Mouse (Mus musculus): ENCODE measurements around the gene Rap1b. TPM values are rescaled to one million over a fixed set of nuclear protein-coding genes. Genes with fewer than 3 reads are reported as not detected.

Rap1b gene
- total RNA-seq, 2 experiments from 2014 or later = 59.7 to 61.2 TPM

GRCm38 (mm10) chr10:117779581-117780305, 66.1 kb downstream of the Rap1b start:
- Histone ChIP-seq H3K27ac (no peak overlapping the region), H3K4me3 (no peak overlapping the region)
- no peak for DNase-seq (ENCODE audit: extremely low spot score in 1 of 2, low spot score in 2 of 2)
- no peak for TF ChIP-seq CTCF (IDR thresholded peaks at IDR 0.05)
- intact Hi-C loops (cut with DNase I) = no loop called here

- H3K27ac ChIP-seq = no peak overlapping the region
- no peak overlapping the region for H3K4me3 ChIP-seq
- no peak for DNase-seq (ENCODE audit: extremely low spot score in 1 of 2, low spot score in 2 of 2)
- intact Hi-C loops (cut with DNase I) = no loop called here
- no peak for TF ChIP-seq CTCF (IDR thresholded peaks at IDR 0.05)
Observed at GRCm38 (mm10) chr10:117778951-117779350, 66.9 kb downstream of the Rap1b start.

- no peak overlapping the region for H3K4me3 ChIP-seq
- intact Hi-C loops (cut with DNase I) = no loop called here
- TF ChIP-seq CTCF (IDR thresholded peaks at IDR 0.05) = no peak
Observed at GRCm38 (mm10) chr10:117778328-117778910, 67.4 kb downstream of the Rap1b start.

GRCm38 (mm10) chr10:117777501-117778327, 68.1 kb downstream of the Rap1b start:
- TF ChIP-seq CTCF (IDR thresholded peaks at IDR 0.05) = no peak
- no peak for DNase-seq (ENCODE audit: extremely low spot score in 1 of 2, low spot score in 2 of 2)
- H3K27ac ChIP-seq = no peak overlapping the region
- H3K4me3 ChIP-seq = no peak overlapping the region
- intact Hi-C loops (cut with DNase I) = no loop called here

More at GRCm38 (mm10) chr10:117778328-117778910, 67.4 kb downstream of the Rap1b start:
- DNase-seq (ENCODE audit: extremely low spot score in 1 of 2, low spot score in 2 of 2) = no peak
- H3K27ac ChIP-seq = no peak overlapping the region

DNA sequence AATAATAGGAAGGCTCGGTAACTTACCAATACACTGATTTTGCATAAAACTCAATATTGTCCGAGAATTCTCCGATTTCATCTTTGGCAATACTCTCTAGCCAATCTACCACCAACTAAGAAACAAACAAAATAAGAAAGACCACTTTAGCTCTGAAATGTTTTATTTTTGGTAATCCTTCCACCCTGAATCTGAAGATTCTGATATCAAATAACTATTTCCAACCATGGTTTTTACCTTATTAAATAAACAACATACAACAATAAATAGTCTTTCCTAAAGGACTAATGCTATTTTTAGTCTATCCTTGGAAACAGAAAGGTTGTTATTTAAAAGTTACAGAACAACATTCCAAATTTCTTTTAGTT, 68.7 kb downstream of the Rap1b start:
- no peak for DNase-seq (ENCODE audit: extremely low spot score in 1 of 2, low spot score in 2 of 2)
- Histone ChIP-seq H3K4me3 (no peak overlapping the region), H3K27ac (no peak overlapping the region)
- no peak for TF ChIP-seq CTCF (IDR thresholded peaks at IDR 0.05)
- intact Hi-C loops (cut with DNase I) = no loop called here

DNA sequence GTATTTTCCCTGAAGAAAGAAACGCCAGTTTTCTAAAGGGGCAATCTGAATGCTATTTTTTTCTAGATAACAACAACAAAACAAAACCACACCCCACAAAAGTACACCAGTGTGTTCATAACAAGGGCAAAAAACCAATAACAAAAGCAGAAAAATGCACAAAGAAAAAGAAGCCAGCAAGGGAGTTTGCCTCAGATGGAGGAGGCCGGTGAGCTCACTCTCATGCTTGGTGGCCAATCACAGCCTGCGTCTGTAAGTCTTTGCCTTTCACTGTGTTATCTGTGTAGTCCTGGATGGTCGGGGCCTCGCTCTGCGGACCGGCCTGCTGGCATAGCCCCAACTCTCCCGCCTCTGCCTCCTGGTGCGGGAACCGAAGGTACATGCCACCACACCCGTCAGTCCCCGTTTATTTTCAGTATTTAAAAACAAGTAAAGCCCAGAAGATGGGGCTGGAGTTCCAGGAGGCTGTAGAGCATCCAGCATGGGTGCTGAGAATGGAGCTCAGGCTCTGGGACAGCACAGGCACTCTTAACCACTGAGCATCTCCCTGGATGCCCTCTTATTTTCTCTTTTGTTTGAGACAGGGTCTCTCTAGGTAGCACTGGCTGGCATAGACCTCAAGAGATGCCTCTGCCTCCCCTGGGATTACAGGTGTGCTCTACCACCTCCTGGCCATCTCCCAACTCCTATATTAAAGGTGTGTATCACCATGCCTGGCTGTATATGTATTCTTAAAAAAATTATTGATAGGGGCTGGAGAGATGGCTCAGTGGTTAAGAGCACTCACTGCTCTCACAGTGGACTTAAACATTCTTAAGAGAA, 69.3 kb downstream of the Rap1b start:
- no peak for TF ChIP-seq CTCF (IDR thresholded peaks at IDR 0.05)
- no peak overlapping the region for H3K27ac ChIP-seq
- H3K4me3 ChIP-seq = no peak overlapping the region
- DNase-seq (ENCODE audit: extremely low spot score in 1 of 2, low spot score in 2 of 2) = no peak
- intact Hi-C loops (cut with DNase I) = no loop called here

DNA sequence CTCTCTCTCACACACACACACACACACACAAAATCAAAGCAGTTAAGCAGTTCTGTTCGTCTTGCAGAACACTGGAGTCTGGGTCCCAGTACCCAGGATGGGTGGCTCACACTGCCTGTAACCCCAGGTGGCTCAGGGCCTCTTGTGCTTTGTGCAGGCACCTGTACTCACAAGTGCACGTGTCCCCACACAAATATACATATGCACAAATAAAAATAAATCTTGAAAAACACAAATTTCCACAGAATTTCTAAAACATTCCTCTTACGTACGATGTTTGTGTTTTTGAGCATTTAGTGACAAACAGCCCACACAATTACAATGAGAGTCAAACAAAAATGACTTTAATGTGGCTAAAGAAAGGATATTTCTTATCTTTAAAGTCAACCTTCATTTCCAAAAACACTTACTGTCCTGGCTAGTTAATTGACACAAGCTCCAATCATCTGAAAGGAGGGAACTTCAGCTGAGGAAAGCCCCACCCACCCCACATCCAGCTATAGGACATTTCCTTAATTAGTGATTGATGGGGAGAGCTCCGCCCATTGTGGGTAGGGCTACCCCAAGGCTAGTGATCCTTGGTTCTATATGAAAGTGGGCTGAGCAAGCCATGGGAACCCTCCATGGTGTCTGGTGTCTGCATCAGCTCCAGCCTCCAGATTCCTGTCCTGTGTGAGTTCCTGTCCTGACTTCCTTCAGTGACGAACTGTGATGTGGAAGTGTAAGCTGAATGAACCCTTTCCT, 70.3 kb downstream of the Rap1b start:
- no peak for TF ChIP-seq CTCF (IDR thresholded peaks at IDR 0.05)
- H3K4me3 ChIP-seq = no peak overlapping the region
- intact Hi-C loops (cut with DNase I) = no loop called here

DNA sequence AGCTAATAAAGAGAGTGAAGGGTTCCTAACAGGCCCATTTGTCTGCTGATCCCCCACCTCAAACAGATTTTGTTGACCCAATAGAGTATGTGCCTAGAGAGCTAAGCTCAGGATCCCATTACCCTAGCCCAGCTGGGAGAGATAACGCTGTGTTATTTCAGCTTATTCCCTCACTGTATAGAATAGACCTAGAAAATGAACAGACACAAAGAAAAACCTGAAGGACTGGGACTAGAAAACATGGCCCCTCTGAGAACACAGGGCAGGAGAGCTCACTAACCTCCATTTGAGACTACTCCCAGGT, 71.1 kb downstream of the Rap1b start:
- intact Hi-C loops (cut with DNase I) = no loop called here
- no peak overlapping the region for H3K4me3 ChIP-seq
- no peak overlapping the region for H3K27ac ChIP-seq
- TF ChIP-seq CTCF (IDR thresholded peaks at IDR 0.05) = no peak
- no peak for DNase-seq (ENCODE audit: extremely low spot score in 1 of 2, low spot score in 2 of 2)

More for the DNA sequence above, 70.3 kb downstream of the Rap1b start:
- no peak overlapping the region for H3K27ac ChIP-seq
- no peak for DNase-seq (ENCODE audit: extremely low spot score in 1 of 2, low spot score in 2 of 2)

GRCm38 (mm10) chr10:117774011-117774816, 71.6 kb downstream of the Rap1b start:
- TF ChIP-seq CTCF (IDR thresholded peaks at IDR 0.05) = no peak
- no peak for DNase-seq (ENCODE audit: extremely low spot score in 1 of 2, low spot score in 2 of 2)
- intact Hi-C loops (cut with DNase I) = no loop called here
- no peak overlapping the region for H3K4me3 ChIP-seq
- no peak overlapping the region for H3K27ac ChIP-seq

DNA sequence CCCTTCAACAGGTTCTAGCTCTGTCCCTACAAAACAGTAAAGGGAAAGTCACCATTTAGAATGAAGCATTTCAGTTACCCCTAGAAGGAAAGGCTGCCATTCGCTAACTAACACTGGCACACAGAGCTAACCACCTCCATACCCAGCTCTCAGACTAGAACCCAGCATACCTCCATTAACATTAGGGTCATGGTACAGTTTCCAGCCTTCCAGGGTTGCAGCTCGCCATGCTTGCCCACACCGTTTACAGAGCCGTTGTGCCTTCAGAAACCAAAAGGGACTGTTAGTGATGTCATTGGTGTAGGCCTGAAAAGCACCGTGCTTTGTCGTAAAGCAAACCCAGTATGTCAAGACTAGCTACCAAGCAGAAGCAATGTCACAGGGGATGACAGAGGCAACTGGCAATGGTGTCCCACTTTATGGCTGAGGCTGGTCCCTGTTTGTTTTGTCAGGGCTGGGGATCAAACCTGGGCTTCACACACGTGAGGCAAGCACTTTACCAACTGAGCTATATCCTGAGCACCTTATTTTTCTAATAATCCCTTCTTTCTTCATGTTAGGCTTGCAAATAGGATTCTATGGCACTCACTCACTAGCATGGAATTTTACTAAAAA, 72.6 kb downstream of the Rap1b start:
- Histone ChIP-seq H3K4me3 (no peak overlapping the region), H3K27ac (no peak overlapping the region)
- TF ChIP-seq CTCF (IDR thresholded peaks at IDR 0.05) = no peak
- no peak for DNase-seq (ENCODE audit: extremely low spot score in 1 of 2, low spot score in 2 of 2)
- intact Hi-C loops (cut with DNase I) = no loop called here
